Mouse (Mus musculus): ENCODE measurements at regions not wholly inside any gene's neighbourhood (a gene's known extent, or its start where the extent isn't known, plus 50 kb on each side); places are given as distances from the start of the nearest gene placed in this dataset.

GRCm38 (mm10) chr4:12539184-12539791 lies 367.5 kb upstream of the Fam92a start:
- DNase-seq (ENCODE audit: low spot score in 2 of 2) = no peak

DNA sequence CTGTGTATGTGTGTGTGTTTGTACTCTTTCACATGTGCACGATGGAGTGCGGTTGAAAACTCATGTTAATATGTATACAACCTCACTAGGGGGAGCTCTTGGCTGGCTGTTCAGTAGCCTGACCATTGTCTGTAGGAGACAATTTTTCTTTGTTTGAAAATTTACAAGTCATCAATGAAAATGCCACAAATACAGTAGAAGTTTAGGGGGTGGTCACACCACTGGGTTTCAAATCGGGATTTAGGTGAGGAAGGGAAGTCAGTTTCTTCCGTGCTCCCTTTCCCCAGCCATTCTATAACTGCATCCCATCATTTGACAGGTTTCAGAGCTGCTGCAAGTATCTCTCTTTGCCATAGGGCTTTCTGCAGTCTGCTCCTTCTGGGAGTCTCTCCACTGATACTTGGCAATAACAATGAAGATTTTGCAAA lies 366.9 kb upstream of the Fam92a start:
- DNase-seq (ENCODE audit: low spot score in 2 of 2) = no peak

- no peak for DNase-seq (ENCODE audit: low spot score in 2 of 2)
These were observed 366.2 kb upstream of the Fam92a start for GRCm38 (mm10) chr4:12538043-12538442.

DNA sequence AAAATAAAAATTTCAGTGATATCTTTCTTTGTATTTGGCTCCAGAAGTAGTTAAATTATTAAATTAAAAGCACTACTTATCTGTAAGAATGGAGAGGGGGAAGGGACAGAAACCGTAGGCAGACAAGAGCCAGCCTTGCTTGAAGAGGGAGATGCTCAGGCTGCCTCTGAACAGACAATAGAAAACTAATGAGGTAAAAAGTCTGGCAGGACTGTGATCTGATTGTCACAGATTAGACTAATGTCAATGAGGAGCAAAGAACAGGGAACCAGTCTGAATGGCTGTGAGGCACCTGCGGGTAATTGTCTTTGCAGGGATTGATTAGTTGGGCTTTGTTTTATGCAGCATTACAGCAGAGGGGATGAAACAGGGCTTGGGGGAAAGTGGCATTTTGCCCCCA lies 362.3 kb upstream of the Fam92a start:
- no peak for DNase-seq (ENCODE audit: low spot score in 2 of 2)

GRCm38 (mm10) chr4:12532961-12533360 lies 361.1 kb upstream of the Fam92a start:
- DNase-seq (ENCODE audit: low spot score in 2 of 2) = no peak

DNA sequence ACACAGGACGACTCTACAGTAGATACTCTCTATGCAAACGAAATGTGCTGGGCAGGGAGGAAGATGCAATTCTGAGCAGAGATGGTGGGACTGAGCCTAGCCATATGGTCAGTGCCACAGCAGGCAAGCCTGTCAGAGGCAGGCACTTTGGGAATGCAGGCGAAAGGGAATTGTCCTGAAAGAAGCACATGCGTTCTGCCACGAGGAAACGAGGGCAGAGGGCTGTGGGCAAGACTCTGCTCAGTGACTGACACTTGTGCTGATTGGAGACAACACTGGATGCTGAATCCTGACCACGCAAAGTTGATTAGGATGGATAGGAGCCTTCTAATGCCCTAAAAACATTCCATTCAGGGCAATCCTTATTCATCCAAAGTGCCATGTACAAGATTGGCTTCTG lies 350.5 kb upstream of the Fam92a start:
- no peak for DNase-seq (ENCODE audit: low spot score in 2 of 2)

- DNase-seq (ENCODE audit: low spot score in 2 of 2) = no peak
These were observed 349.4 kb upstream of the Fam92a start for GRCm38 (mm10) chr4:12521246-12521645.

DNA sequence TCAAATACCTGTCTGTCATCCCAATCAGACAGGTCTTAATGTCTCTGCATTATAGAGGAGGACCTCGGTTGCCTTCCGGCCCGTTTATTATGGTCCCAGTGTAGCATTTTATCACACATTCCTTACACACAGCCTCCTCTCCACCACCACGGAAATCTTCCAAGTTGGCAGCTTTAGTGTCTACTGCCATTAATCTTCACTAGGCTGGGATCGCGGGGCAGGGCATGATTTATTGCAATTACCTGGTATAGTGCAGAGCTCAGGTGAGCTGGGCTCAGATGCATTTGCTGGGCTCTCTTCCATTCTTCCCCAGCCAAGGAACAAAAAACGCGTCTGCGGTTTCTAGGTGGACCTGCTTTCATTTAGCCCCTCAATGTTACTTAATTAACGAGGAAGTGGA lies 344.7 kb upstream of the Fam92a start:
- DNase-seq (ENCODE audit: low spot score in 2 of 2) = no peak

GRCm38 (mm10) chr4:12511656-12512385 lies 340.0 kb upstream of the Fam92a start:
- DNase-seq (ENCODE audit: low spot score in 2 of 2) = no peak

DNA sequence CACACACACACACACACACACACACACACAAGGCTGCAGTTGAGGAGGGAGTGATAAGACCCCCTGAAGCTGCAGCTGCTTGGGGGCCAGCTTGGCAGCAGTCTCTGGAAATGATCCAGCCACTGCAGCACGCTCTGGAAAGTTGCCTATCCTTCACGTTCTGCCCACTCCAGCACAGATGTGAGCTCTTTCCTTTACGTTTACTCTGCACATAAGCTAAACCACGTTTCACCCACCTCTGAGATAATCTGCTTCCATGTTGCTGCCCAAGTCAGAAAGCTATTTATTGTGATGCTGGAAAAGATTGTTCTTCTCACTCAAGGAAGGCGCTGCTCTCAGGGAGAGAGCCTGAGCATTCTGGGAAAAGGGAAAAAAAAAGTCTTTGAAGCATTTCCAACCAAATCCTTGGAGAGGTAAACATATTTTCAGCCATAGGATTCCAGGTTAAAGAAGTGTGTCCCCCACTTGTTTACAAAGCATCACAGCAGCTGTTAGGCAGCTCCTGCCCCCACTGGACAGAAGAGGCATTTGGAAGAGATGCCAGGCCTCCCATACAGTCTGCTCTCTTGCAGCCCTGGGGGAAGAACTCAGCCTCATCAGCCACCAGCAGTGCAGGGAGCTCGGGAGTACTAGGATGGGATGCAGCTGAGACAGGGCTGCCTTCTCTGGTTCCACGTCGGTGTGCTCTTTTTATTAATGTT lies 335.2 kb upstream of the Fam92a start:
- DNase-seq (ENCODE audit: low spot score in 2 of 2) = no peak

DNA sequence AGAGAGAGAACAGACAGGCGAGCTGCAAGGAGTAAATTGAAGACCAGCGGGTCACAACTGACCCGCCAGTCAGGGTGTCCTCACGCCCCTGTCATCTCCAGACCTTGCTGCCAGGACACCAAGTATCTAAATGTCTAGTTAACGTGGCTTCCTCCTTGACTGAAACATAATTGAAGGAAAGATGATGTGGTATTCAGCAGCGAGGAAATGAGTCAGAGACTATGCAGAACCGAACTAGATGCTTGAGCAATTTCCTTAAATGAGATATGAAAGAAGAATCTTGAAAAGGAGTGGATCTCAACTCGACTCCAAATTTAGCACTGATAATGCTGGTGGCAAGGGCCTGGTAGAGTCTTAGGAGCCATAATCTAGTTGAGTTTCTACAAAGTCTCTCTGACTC lies 329.3 kb upstream of the Fam92a start:
- DNase-seq (ENCODE audit: low spot score in 2 of 2) = no peak

GRCm38 (mm10) chr4:12498426-12498825 lies 326.6 kb upstream of the Fam92a start:
- DNase-seq (ENCODE audit: low spot score in 2 of 2) = no peak

- no peak for DNase-seq (ENCODE audit: low spot score in 2 of 2)
These were observed 320.7 kb upstream of the Fam92a start for GRCm38 (mm10) chr4:12492468-12492867.

DNA sequence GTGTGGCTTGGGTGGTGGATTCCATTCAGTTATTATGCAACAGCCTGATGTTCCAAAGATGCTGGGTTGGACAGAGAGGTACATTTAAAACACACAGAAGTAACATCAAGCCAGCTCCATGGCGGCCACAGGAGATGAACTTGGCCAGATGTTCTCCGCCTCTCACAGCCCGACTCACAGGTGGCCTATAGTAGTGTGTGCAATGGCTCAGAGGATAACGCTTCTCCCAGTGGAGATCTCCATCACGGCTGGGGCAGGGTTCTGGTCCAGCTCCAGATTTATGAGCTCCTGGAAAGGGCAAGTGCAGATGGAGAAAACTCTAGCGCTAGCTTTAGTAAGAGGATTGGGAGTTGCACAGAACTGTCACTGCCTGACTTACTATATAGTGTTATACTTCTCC lies 319.5 kb upstream of the Fam92a start:
- no peak for DNase-seq (ENCODE audit: low spot score in 2 of 2)

GRCm38 (mm10) chr4:12490066-12490465 lies 318.3 kb upstream of the Fam92a start:
- no peak for DNase-seq (ENCODE audit: low spot score in 2 of 2)

DNA sequence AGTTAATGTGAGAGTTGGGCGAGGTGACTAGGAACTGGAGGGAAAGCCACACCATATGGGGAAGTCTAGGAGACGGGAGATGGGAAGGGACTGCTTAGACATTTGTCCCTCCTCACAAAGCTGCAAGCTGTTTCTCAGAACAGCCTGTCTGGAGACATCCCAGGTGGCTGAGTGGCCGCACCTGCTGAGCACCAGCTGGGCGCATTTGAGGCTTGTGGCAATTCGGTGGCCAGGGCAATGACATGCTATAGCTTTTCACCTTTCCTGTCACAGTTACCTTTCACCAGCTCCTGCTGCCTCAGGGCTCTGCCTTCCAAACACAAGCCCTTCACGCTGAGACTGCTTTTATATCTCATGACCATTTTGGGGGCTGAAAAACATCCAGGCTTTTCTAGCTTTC lies 317.5 kb upstream of the Fam92a start:
- DNase-seq (ENCODE audit: low spot score in 2 of 2) = no peak

DNA sequence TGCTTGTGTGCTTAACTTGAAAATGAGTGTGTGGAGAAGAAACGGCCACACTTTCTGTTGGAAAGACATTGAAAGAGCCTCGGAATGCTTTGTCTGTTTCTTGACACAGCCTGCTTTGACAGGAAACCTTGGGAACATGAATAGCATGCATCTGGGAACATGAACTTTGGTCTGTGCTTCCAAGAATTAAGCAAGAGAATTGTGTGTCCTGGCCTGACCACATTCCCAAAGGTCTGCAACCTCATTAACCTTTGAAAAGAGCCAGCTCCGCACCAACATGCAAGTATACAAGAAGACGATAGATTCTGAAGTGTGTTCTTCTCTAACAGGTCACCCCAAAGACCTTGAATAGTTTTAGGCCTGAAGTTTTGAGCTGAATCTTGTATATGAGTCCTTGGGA lies 309.7 kb upstream of the Fam92a start:
- DNase-seq (ENCODE audit: low spot score in 2 of 2) = no peak

GRCm38 (mm10) chr4:12476717-12477116 lies 304.9 kb upstream of the Fam92a start:
- no peak for DNase-seq (ENCODE audit: low spot score in 2 of 2)

DNA sequence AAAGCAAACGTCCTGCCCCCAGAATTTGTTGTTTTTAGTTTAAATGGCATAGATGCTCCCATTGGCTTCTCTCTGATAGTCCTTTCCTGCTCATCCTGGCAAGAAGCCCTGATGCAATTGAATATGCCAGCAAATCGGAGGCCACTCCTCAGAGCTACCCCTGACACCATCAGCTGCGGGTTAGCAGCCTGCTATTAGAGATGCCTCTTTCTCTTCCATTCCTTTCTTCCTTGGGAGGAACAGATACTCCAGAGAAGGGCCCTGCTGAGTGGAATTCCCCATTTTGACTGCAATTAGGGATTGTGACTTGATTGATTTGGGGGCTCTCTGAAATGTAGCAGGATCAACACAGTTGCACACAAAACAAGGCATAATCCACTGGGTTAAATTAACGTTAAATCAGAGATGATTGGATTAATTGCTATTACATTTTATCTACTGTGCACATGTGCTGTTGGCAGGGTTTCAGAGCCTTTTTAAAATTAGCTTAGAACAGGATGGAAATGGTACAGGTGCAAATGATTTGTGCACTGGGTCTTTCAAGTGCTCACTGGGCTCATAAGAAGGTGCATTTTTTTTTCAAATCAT lies 303.3 kb upstream of the Fam92a start:
- DNase-seq (ENCODE audit: low spot score in 2 of 2) = no peak

DNA sequence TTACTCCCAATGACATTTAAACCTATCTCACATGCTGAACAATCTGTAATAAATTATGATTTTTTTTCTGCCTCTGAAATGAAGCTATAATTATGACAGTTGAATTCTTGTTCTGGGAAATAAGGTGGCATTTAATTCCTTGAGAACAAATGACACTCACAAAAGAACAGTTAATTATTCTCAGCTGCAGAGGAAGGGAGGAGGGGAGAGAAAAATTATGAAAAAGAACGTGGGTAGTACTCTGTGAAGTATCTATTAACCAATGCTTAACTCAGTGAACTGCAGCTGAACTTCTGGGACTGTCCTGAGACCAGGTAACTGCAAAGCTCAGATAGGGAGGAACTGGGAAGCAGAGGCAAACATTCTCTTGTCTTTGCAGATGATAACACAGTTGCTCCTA lies 302.6 kb upstream of the Fam92a start:
- DNase-seq (ENCODE audit: low spot score in 2 of 2) = no peak

GRCm38 (mm10) chr4:12461701-12462100 lies 289.9 kb upstream of the Fam92a start:
- DNase-seq (ENCODE audit: low spot score in 2 of 2) = no peak

GRCm38 (mm10) chr4:12461251-12461650 lies 289.4 kb upstream of the Fam92a start:
- no peak for DNase-seq (ENCODE audit: low spot score in 2 of 2)

Measured in adrenal gland, postnatal 4 days (tissue).